Mouse (Mus musculus) lung, adult 2 months (tissue): ENCODE data around the gene Mtmr2. TPM values are rescaled to one million over a fixed set of nuclear protein-coding genes. Genes with fewer than 3 reads are reported as not detected.
"Not testable (repeated sequence)": the region's sequence is repeated elsewhere in the genome, so short reads cannot be mapped to it uniquely, and the experiment has no call there.

ENCODE experiments used
- DNase-seq: peaks from one replicate; pipeline ENCODE4 v3.0.0; 2022
- H3K4me1 ChIP-seq: fragments of 200-500 bp; 2 replicates; pipeline ENCODE4 v1.6.1; 2011; ENCODE audit warnings: low read length; ENCODE audit not compliant: control insufficient read depth, insufficient read depth
- H3K4me3 ChIP-seq: fragments of 200-500 bp; replicated peaks from 2 replicates; pipeline ENCODE3; 2011; ENCODE audit warnings: low read depth, mild to moderate bottlenecking, control low read depth, low read length; ENCODE audit errors: extremely low read depth
- CTCF ChIP-seq: fragments of 200-500 bp; IDR thresholded peaks from 2 replicates; pipeline ENCODE4 v1.5.1; 2011; ENCODE audit warnings: mild to moderate bottlenecking, low read length, control low read depth; ENCODE audit not compliant: insufficient read depth
- POLR2A ChIP-seq: fragments of 200-500 bp; IDR thresholded peaks from 2 replicates; pipeline ENCODE4 v1.6.1; 2011; ENCODE audit warnings: low read depth, mild to moderate bottlenecking, control low read depth, low read length, borderline replicate concordance; ENCODE audit errors: extremely low read depth
- WGBS: fragments of 180-500 bp; shearing (Covaris S2); methylation state at CpG from one replicate; pipeline ENCODE4 v1.1.7; 2018; 5-methylcytosine and 5-hydroxymethylcytosine counted together
- polyA plus RNA-seq: library from polyadenylated mRNA; depleted of rRNA; stranded (reverse); fragments of >200 nt; gene quantifications from 2 replicates; pipeline ENCODE4 v1.2.3, GENCODE M21; 2012; rRNA removed

Gene Mtmr2
- 28.8 and 52.2 TPM in 2 replicates for polyA plus RNA-seq

GRCm38 (mm10) chr9:13748404-13748797 lies at the start of gene Mtmr2:
Gene Mtmr2, plus strand, starts transcription at chr9:13748410.
- TF ChIP-seq POLR2A (no peak), CTCF (no peak)
- Histone ChIP-seq H3K4me1 (peaks cover 5% of the 10 kb centered on the region), H3K4me3 (peak within 1 kb of the TSS; percentile 94)
- DNase-seq, result no peak
- 34% methylated on average over 2 of the region's 2 CpGs for WGBS

DNA sequence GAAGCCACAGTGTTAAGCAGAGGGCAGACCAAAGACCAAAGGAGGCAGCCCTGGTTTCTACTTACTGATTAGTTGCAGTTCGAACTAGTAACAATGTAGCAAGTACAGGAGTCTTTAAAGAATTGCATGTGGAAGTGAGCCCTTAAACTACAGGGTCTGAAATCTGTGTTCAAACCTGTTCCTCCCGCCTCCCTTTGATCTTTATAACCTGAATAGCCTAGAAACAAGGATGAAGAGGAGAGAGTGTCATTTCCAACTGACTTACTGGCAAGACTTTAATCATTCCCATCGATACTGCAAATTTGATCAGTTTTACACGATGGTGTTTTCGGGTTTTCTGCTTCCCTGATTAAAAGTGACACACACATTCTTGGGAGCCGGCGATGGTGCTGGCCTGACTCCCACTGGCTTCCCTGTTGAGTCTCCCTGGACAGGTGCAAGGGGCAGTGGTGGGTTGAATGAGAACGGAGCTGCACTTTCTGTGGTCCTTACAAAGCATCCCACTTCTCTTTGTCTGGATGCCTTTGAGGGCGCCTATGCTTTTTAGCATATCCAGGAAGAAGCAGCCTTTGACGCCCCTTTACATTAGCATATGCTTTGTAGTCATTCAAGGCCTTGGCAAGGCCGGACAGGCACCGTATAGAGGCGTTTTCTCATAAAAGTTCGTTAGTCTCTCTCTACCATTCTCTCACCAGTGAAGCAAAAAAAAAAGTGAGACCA lies 49.0 kb upstream of the Mtmr2 start:
- TF ChIP-seq POLR2A (no peak), CTCF (no peak)
- no peak for DNase-seq
- Histone ChIP-seq H3K4me3 (no peak overlapping the region), H3K4me1 (peaks cover 8% of the 10 kb centered on the region)
- 81% methylated on average over 14 of the region's 14 CpGs for WGBS

GRCm38 (mm10) chr9:13699781-13700116 lies 48.5 kb upstream of the Mtmr2 start:
- TF ChIP-seq POLR2A (no peak), CTCF (no peak)
- DNase-seq, result no peak
- Histone ChIP-seq H3K4me3 (no peak overlapping the region), H3K4me1 (peaks cover 3% of the 10 kb centered on the region; the same call in 1 of the 2 replicates)
- 85% methylated on average over 5 of the region's 5 CpGs for whole genome bisulfite sequencing

- DNase-seq, result no peak
- H3K4me3 ChIP-seq, result no peak overlapping the region
- no peaks in the 10 kb centered on the region; the same call in 1 of the 2 replicates for H3K4me1 ChIP-seq
- 71% methylated on average over 12 of the region's 12 CpGs for WGBS
- TF ChIP-seq CTCF (no peak), POLR2A (no peak)
Observed at GRCm38 (mm10) chr9:13701773-13702172, 46.4 kb upstream of the Mtmr2 start.

DNA sequence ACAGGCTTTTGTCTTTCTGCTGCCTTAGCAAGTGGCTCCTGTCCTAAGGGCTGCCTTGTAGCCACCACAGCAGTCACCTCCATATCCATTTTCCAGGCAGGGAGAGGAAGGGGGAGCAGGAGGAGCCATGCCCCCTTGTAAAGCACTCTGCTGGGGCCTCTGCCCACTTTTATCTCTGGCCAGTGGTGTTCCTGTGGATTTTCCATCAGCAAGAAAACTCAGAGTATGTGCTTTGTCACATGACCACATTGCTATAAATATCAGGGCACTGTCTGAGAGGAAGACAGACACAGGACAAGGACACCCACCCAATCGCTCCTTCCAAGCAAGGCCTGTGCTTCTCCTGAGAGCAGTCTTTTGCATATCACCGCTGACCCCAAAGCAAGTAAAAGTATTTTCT lies 45.1 kb upstream of the Mtmr2 start:
- WGBS, result 79% methylated on average over 2 of the region's 2 CpGs
- no peaks in the 10 kb centered on the region for H3K4me1 ChIP-seq
- TF ChIP-seq CTCF (no peak), POLR2A (no peak)
- H3K4me3 ChIP-seq, result no peak overlapping the region
- no peak for DNase-seq

GRCm38 (mm10) chr9:13704917-13705316 lies 43.3 kb upstream of the Mtmr2 start:
- 78% methylated on average over 4 of the region's 4 CpGs for WGBS
- no peak overlapping the region for H3K4me3 ChIP-seq
- H3K4me1 ChIP-seq, result no peaks in the 10 kb centered on the region

DNA sequence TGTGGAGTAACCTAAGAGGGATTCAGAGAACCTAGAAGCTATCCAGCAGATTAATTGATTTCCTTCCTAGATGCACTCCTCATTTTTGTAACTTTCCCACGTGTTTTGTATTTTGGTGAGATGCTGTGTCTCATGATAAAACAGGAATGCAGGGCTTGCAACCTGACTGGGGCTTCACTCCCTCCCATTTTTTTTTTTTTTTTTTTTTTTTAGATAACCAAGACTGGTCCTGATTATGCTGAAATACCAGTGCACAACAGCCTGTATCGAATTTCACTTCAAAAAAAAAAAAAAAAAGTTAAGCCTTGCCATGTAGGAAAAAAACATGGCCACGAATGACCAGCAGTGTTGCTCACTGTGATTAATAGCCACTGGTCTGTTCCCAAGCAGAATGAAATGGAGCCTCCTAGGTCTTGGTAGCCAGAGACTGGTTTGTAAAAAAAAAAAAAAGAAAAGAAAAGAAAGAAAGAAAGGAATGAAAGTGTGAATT lies 41.1 kb upstream of the Mtmr2 start:
- DNase-seq, result no peak
- no peaks in the 10 kb centered on the region for H3K4me1 ChIP-seq
- 45% methylated on average over 3 of the region's 3 CpGs for WGBS
- no peak for TF ChIP-seq CTCF
- TF ChIP-seq POLR2A, result no peak
- no peak overlapping the region for H3K4me3 ChIP-seq

More at GRCm38 (mm10) chr9:13704917-13705316, 43.3 kb upstream of the Mtmr2 start:
- no peak for DNase-seq
- TF ChIP-seq CTCF, result no peak
- no peak for TF ChIP-seq POLR2A

GRCm38 (mm10) chr9:13709436-13709835 lies 38.8 kb upstream of the Mtmr2 start:
- no peak overlapping the region for H3K4me3 ChIP-seq
- 88% methylated on average over 5 of the region's 5 CpGs for WGBS
- no peak for DNase-seq
- H3K4me1 ChIP-seq, result no peaks in the 10 kb centered on the region
- TF ChIP-seq CTCF, result no peak
- no peak for TF ChIP-seq POLR2A

- DNase-seq, H3K4me3 ChIP-seq, H3K4me1 ChIP-seq: not testable (repeated sequence)
- WGBS, result 69% methylated on average over 2 of the region's 2 CpGs
Observed at GRCm38 (mm10) chr9:13715891-13716290, 32.3 kb upstream of the Mtmr2 start.

- TF ChIP-seq POLR2A, result no peak
- TF ChIP-seq CTCF, result peak; percentile 58; the same call in 1 of the 2 replicates
- peak; percentile 62 for DNase-seq
- 20% methylated on average over 8 of the region's 8 CpGs for WGBS
- Histone ChIP-seq H3K4me1 (no peaks in the 10 kb centered on the region), H3K4me3 (no peak overlapping the region)
Observed at GRCm38 (mm10) chr9:13716316-13717099, 31.7 kb upstream of the Mtmr2 start.
